Mouse (Mus musculus): ENCODE results near the gene Golga2.
"Not testable (repeated sequence)": the region's sequence is repeated elsewhere in the genome, so short reads cannot be mapped to it uniquely, and the experiment has no call there.

DNA sequence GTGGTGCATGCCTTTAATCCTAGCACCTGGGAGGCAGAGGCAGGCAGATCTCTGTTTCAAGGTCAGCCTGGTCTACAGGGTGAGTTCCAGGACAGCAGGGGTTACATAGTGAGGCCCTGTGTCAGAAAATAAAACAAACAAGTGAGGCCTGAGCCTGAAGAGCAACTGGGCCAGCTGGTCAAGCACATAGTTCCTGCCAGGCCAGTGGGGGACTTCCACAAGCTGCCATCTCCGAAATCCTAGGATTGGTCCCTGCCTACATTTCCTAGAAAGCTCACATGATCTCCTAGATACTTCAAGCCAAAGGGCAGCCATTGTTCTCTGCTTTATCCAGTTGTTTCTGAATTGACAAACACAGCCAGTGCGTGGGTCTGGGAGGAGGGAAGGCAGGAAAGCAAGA lies 8.7 kb downstream of the Golga2 start:
- not testable (repeated sequence) for TF ChIP-seq EP300 (IDR thresholded peaks at IDR 0.05; ENCODE audit: low read length); CTCF (conservative IDR thresholded peaks at IDR 0.05 in 1 of 2, IDR thresholded peaks at IDR 0.05 in 1 of 2; ENCODE audit: low read depth in 2 of 2, low read length in 2 of 2); POLR2A (IDR thresholded peaks at IDR 0.05; ENCODE audit: low read depth, low read length); TCF12 (IDR thresholded peaks at IDR 0.05; ENCODE audit: low read depth, low read length); ZKSCAN1 (IDR thresholded peaks at IDR 0.05; ENCODE audit: borderline replicate concordance, low read depth, low read length); POLR2AphosphoS2 (IDR thresholded peaks at IDR 0.05; ENCODE audit: low read depth, low read length); MXI1 (IDR thresholded peaks at IDR 0.05; ENCODE audit: low read depth, low read length); JUND (conservative IDR thresholded peaks at IDR 0.05; ENCODE audit: low read depth, low read length); ZNF384 (IDR thresholded peaks at IDR 0.05; ENCODE audit: low read depth, low read length); MAFK (IDR thresholded peaks at IDR 0.05; ENCODE audit: insufficient replicate concordance, low read length); IRF4 (IDR thresholded peaks at IDR 0.05; ENCODE audit: low read depth, low read length)
